Mouse (Mus musculus): ENCODE data around the gene Pnck. TPM values are rescaled to one million over a fixed set of nuclear protein-coding genes. Genes with fewer than 3 reads are reported as not detected.

Gene Pnck
- total RNA-seq (2021) = 1 to 10 TPM; 5.0 to 7.6 TPM

DNA sequence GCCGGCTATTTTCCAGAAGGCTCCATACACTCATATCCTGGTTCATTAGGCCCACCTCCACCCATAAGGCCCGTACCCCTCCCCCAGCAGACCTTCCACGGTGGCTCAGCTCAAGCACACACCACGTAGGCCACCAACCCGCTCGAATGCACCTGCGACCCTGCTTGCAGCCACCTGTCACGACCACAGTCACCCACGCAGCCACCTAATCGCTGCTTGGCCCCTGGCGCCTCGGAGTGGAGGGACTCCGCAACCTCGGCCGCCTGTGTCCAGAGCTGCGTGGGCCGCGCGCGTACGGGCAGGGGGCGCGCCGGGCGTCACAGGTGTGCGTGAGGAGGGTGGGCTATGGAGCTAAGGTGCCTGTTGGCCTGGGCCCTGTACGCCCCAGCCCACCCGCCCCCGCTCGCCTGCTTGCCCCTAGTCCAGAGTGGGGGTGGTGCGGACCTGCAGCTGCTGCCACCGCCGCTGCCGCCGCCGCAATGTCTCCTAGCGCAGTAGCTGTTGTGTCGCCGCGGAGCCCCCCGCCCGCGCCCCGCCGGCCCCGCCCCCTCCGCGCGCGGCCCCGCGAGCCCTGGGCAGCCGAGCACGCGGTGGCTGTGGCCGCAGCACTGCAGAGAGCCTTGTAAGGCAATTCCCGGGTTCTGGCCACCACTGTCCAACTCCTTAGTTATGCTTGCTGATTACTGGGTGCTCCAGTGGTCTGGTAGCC is at the start of gene Pnck:
Gene Pnck (minus strand): TSS at position 543 of the 709 bp plus-strand sequence.
- DNase-seq (ENCODE audit: low spot score) = no peak
- intact Hi-C loops (cut with DNase I) = loop anchor here (5.0 to 10.0 kb wide), 3 partner anchors 67 to 607 kb away; partner anchors contain the start of gene Haus7

- intact Hi-C loops (cut with DNase I) = no loop called here
- no peak for DNase-seq (ENCODE audit: low spot score)
Measured at GRCm38 (mm10) chrX:73700472-73700871, 40.6 kb upstream of the Pnck start.

GRCm38 (mm10) chrX:73690917-73691629 is 31.2 kb upstream of the Pnck start:
- intact Hi-C loops (cut with DNase I) = no loop called here
- DNase-seq (ENCODE audit: low spot score) = peak; percentile 20

DNA sequence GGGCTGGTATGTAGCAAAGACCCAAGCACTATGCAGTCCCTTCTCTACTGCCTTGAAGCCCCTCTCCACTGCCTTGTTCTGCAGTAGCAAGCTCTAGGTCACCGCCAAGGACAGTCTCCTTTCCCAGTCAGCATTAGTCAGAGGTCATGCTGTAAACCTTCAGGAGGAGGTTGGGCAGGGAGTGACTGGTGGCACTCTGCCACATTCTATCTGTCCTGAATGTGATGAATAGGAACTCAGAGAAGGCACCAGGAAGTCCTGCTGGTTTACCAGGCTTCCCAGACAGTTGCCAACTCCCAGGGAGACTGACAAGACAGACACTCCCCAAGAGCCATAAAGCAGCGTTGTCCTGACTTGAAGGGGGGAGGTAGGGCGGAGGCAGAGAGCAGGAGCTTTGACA is 25.7 kb upstream of the Pnck start:
- intact Hi-C loops (cut with DNase I) = no loop called here
- no peak for DNase-seq (ENCODE audit: low spot score)

- intact Hi-C loops (cut with DNase I) = no loop called here
- DNase-seq (ENCODE audit: low spot score) = no peak
Measured at GRCm38 (mm10) chrX:73684978-73685377, 25.1 kb upstream of the Pnck start.

- intact Hi-C loops (cut with DNase I) = no loop called here
Measured at GRCm38 (mm10) chrX:73684156-73684555, 24.2 kb upstream of the Pnck start.

GRCm38 (mm10) chrX:73676668-73677067 is 16.8 kb upstream of the Pnck start:
- DNase-seq (ENCODE audit: low spot score) = no peak
- intact Hi-C loops (cut with DNase I) = no loop called here

More at GRCm38 (mm10) chrX:73684156-73684555, 24.2 kb upstream of the Pnck start:
- no peak for DNase-seq (ENCODE audit: low spot score)

DNA sequence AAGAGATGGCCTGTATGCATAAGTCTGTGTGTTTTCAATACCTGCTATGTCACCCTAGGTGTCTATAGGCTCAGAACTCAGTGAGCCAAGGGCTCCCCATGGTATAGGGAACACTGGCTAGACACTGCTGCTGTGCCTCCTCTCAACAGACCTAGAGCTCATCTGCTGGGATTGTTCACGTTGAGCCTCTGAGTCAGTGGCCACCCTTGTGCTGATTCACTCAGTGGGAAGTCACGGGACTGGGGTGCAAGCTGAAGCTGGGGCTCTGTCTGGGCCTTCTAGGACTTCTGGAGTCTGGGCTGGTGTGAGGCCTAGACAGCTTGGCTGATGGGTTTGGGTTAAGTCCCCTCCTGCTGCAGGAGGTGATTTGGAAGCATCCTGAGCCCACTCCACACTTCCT is 15.3 kb upstream of the Pnck start:
- intact Hi-C loops (cut with DNase I) = no loop called here
- DNase-seq (ENCODE audit: low spot score) = no peak

DNA sequence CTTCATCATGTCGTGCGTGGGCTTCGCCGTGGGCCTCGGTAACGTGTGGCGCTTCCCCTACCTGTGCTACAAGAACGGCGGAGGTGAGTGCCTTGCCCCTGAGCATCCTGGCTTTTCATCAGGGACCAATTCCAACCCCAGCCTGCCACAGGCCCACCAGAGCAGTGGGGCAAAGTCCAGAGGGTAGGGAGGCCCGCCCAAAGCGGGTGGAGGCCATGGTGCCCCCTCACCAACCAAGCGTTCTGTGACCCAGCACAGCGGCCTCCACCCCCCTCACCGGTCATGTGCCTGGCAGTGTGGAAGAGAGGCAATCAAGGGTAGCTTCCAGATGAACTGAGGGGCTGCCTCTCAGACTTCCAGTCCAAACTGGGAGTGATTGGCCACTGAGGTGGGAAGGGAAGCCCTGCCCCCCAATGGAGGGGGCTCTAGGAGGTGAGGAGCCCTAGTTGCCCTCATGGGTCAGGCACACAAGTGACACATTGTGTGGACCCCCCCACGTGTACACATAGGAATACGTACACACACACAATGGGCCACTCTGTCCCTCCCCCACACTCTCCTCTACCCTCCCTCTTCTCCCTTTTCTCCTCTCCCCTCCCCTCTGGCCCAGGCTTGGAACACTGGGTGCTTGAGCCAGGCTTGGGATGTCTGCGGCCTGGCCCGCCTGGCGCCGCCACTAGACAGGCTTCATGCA is 14.2 kb upstream of the Pnck start:
- intact Hi-C loops (cut with DNase I) = loop anchor here (5.0 kb wide), 2 partner anchors 218 to 268 kb away; partner anchors contain the start of gene Avpr2

DNA sequence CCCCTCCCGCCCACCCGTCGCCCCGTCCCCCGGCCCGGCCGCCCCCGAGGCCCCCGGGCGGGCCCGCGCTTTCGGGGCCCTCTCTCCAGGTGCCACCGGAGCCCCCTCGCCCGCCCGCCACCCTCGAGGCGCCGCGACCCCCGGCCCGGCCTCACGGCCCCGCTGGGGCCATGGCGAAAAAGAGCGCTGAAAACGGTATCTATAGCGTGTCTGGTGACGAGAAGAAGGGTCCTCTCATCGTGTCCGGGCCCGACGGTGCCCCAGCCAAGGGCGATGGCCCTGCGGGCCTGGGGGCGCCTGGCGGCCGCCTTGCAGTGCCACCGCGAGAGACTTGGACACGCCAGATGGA is 13.7 kb upstream of the Pnck start:
- no peak for DNase-seq (ENCODE audit: low spot score)
- intact Hi-C loops (cut with DNase I) = loop anchor here (5.0 kb wide), 2 partner anchors 219 to 269 kb away; partner anchors contain the start of gene Avpr2

More for the DNA sequence above, 14.2 kb upstream of the Pnck start:
- DNase-seq (ENCODE audit: low spot score) = no peak

- DNase-seq (ENCODE audit: low spot score) = peak; percentile 45
- intact Hi-C loops (cut with DNase I) = loop anchor here (5.0 kb wide), 2 partner anchors 219 to 269 kb away; partner anchors contain the start of gene Avpr2
Measured at GRCm38 (mm10) chrX:73672879-73673618, 13.1 kb upstream of the Pnck start, which contains the start of gene Slc6a8. Gene Slc6a8 (plus strand): TSS chrX:73673150.

- intact Hi-C loops (cut with DNase I) = loop anchor here (5.0 kb wide), 2 partner anchors 220 to 270 kb away; partner anchors contain the start of gene Avpr2
- DNase-seq (ENCODE audit: low spot score) = no peak
Measured at GRCm38 (mm10) chrX:73672031-73672431, 12.1 kb upstream of the Pnck start.

DNA sequence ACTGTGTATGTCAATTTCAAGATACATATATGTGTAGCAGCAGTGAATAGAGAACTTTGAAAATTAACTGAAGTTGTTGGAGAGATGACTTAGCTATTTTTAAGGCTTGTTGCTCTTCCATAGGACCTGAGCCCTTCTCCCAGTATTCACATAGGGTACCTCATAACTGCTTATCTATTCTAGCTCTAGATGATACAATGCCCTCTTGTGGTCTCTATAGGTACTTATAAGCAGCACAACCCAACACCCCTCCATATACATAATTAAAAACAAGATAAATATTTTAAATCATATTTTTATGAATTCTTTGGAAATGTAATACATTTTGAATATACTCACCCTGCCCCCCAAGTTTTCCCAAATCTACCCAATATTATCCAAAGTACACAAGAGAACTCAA is 3.2 kb upstream of the Pnck start:
- no peak for DNase-seq (ENCODE audit: low spot score)
- intact Hi-C loops (cut with DNase I) = no loop called here

DNA sequence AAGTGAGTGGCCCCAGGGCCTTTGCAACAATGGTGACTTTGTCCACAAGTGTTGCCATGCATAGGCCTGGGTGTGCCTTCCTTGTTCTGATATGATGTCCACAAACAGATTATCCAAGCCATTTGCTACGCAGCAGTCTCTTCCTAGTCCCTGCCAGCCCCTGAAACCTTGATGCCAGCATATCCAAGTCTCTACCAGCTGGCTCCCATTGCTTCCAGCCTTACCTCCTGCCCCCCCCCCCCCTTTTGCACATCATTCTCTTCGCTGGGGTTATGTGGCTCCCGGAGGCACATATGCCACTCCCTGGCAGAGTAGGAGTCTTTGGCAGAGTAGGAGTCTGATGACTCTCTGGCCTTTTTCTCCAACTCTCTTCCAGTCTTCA is 358 bp upstream of the Pnck start:
- DNase-seq (ENCODE audit: low spot score) = no peak
- intact Hi-C loops (cut with DNase I) = no loop called here

GRCm38 (mm10) chrX:73658936-73659574 is 862 bp downstream of the Pnck start:
- intact Hi-C loops (cut with DNase I) = loop anchor here (5.0 to 10.0 kb wide), 3 partner anchors 67 to 607 kb away; partner anchors contain the start of gene Haus7
- DNase-seq (ENCODE audit: low spot score) = no peak

GRCm38 (mm10) chrX:73658391-73658790 is 1.5 kb downstream of the Pnck start:
- intact Hi-C loops (cut with DNase I) = loop anchor here (5.0 to 10.0 kb wide), 3 partner anchors 66 to 606 kb away; partner anchors contain the start of gene Haus7
- DNase-seq (ENCODE audit: low spot score) = no peak

DNA sequence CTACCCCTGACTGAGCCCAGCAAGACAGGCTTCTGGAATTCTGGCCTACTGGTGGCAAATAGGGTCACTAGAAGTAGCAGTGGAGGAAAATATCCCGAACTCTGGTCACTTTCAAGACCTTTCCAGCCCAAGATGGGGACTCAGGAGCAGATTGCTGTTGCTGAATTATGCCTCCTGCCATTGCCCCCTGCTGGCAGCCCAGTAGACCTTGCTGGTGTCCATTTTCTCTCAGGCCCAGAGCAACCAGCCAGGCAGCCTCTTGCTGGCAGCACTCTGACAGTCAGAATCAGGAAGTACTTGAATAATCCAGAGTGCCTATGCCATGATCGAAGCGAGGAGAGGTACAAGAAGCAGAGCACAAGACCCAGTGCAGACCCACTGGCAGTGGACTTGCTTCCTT is 4.4 kb downstream of the Pnck start:
- DNase-seq (ENCODE audit: low spot score) = no peak
- intact Hi-C loops (cut with DNase I) = loop anchor here (5.0 to 10.0 kb wide), 3 partner anchors 63 to 603 kb away; partner anchors contain the start of gene Haus7

DNA sequence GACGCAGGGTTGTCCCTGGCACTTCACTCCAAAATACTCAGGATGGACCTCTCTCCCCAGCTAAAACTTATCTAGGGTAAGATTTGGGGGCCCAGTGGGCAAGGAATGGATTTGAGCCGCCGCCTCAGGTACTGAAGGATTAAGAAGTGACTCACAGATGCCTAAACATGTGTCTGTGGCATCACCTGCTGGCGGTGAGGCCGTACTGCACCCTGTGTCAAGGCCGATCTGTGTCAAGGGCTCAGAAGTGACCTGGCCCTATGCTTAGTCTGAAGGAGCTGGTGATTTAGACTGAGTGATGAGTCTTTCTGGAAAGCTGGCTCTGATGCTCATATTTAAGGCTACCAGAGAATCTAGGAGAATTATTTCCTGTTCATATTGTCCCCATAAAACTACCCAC is 5.7 kb downstream of the Pnck start:
- intact Hi-C loops (cut with DNase I) = loop anchor here (1.0 to 10.0 kb wide), 2 partner anchors 83 to 199 kb away; partner anchors contain the start of gene Haus7
- no peak for DNase-seq (ENCODE audit: low spot score)

GRCm38 (mm10) chrX:73653392-73653791 is 6.5 kb downstream of the Pnck start:
- no peak for DNase-seq (ENCODE audit: low spot score)
- intact Hi-C loops (cut with DNase I) = loop anchor here (2.0 to 10.0 kb wide), 2 partner anchors 199 to 645 kb away; partner anchors contain the start of gene Haus7

Data from heart, postnatal 25 days (tissue).